Mouse (Mus musculus) CD4-positive, CD25-positive, alpha-beta regulatory T cell, adult 9 weeks (primary cell): ENCODE results near the gene Rps10. TPM values are rescaled to one million over a fixed set of nuclear protein-coding genes. Genes with fewer than 3 reads are reported as not detected.

Experiments used
- polyA plus RNA-seq: library from polyadenylated mRNA; unstranded; fragments of 100-300 nt; shearing (Covaris generic); gene quantifications from one replicate; pipeline ENCODE4 v1.2.1, GENCODE M21; 2017

The Rps10 gene
- polyA plus RNA-seq, result 1,649 TPM

DNA sequence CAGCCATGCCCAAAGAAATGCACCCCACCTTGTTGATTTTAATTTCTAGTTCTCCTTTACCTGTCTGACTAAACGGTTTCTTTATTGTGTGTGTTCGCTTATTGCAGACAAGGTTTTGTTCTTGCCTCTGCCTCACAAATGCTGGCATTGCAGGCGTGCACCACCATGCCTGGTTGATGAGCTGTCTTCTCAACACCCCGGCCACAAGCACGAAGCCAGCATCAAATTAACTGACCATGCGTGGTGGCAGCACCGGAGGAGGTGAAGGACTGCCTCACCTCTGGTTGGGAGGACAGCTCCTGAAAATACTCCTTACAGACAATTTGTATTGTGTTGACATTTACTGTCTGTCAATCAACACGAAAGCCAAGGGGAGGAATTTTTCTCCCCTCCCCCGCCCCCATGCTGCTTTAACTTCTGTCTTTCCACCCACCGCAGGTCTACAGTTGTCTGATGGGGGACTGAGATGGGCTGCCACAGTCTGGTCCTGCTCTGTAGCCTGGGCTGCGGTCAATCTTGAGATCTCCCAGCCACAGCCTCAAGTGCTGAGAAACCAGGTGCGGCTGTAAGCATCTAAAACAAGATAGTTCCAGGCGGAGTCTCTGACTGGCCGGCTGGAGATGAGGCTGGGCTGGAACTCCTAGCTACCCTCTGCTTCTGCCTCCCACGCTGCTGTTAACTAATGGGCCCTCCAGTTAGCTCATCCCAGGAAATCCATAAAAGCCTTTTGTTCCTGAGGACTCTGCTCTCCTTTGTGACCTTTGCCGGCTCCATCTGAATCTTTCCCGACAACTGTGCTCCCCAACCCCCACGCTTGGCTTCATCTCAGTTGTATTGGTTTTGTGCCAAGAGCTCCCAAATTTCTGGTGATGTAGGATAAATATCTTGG, at the start of gene Rps10:
TSS of gene Rps10 (minus strand) at position 538 of the 889 bp plus-strand sequence.

DNA sequence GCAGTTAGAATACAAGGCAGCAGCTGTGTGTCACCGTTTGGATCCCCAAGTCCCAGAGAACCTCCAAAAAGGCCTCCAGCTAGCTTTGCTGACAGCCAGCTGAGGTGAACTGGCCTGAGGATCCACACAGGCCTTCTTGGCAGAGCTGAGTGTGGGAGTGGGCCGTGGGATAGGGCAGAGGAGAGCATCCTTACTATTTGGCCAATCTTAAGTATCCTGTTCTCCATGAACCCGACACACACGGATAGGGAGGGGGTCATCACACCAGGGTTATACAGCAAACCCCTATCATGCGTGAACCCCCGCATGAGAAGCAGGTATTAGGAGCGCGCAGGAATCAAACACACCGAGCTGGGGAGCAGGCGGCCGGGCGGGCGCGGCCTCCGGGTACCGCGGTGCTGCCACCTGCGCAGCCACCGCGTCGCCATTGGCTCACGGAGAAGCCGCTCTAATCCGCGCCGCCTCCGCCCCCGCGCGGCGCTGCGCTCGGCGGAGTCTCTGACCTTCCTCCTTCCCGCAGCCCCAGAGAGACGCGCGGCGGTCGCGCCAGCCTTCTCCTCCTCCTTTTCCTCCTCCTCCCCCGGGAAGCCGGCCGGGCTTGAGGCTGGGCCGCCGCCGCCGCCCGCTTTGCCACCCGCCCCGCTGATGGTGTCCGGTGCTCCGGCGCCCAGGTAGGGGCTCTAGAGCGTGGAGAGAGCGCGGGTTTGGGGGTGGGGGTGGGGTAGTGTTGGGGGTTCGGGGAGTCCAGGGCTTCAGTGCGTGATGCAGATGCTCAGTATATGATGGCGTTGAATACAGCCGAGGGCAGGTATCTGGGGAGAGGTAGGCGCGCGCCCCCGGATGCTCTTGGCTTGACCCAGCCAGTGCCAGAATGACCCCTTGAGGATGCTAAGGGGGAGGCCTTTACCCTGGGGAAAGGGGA, 18.9 kb upstream of the Rps10 start, which contains the start of gene Pacsin1:
TSS of gene Pacsin1 (plus strand) at position 421 of the 922 bp plus-strand sequence.

DNA sequence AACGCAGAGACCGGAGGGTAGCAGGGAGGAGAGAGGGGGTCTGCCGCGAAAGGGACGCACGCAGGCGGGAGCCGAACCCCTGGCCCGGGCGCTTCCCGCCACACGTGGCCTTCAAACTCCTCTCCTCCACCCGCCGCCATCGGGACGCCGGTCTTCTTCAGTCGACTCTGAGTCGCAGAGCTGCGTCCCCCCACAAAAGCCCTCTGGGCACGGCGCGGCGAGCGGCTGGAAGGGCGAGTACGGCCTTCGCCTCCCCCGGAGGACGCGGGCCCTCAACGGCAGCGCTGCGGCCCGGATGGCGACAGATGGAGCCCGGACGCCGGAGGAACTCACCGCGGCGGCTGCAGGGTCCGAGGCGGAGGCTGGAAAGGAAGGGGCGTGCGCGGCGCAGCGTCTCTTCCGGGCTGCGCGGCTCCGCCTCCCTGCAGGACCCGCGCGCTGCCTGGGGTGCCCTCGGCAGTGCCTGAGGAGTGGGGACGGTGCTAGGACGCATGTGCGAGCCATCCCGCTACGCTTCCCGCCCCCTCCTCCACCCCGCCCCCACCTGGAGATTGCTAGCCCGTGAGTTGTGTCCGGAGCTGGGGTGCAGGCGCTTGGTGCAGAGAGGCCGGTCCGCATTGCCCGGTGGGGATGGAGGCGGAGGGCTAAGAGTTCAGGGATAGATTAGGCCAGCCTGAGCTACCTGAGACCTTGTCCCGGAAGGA, 1.4 kb downstream of the Rps10 start, which contains the start of gene RPS10-NUDT3:
TSS of gene RPS10-NUDT3 (minus strand) at position 352 of the 704 bp plus-strand sequence.

DNA sequence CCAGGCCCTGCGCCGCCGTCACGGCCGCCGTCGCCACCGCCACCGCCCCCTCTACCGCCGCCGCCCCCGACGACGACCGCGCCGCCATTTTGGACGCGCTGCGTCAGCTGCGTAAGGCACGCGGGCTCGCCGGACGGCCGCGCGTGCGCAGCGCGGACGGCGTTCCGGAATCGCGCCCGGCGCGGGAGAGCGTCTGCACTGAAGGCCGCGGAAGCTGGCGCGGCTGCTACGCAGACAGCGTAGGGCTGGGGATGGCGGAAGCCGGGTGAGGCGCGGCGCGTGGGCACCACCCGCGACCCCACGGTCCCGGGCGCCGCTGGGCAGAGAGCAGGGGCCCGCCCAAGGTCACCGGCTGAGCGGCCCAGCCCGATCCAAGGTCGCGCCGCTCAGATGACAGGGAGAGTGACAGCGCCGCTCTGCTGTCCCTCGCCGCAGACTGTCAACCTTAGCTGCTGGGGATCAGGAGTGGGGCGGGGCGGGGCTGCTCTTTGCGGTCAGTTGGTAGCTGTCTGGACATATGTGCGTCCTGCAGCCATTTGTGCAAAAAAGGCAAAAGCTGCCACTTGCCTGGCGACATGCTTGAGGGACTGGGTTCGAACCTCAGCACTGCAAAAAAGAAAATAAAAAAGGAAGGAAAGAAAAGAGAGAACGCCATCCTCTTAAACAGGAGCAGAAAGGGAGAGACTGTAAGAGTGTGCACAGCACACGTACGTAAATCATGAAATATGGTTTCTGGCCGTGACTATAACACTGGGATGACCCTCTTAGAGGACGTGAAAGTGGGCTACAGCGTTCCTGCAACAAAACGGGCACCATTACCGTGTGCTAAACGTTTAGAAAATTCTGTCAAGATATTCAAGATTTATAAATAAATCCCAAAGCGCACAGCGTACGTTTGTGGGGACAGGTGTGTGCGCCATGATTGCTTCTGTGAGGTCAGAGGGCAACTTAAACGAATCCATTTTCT, 12.8 kb downstream of the Rps10 start, which contains the start of gene Nudt3:
TSS of gene Nudt3 (minus strand) at position 136 of the 967 bp plus-strand sequence.

Other genes starting within 250 kb of the Rps10 start
- not detected for gene Grm4, start 115.3 kb downstream of the Rps10 start, polyA plus RNA-seq
- gene Hmga1, start 80.2 kb downstream of the Rps10 start, polyA plus RNA-seq, result 88.2 TPM
- 201 TPM for gene AI413582, start 70.9 kb downstream of the Rps10 start, polyA plus RNA-seq
- gene Nudt3, start 13.2 kb downstream of the Rps10 start, polyA plus RNA-seq, result 9.5 TPM
- gene RPS10-NUDT3, start 1.4 kb downstream of the Rps10 start, polyA plus RNA-seq, result not detected
- 44.4 TPM for gene Pacsin1, start 18.8 kb upstream of the Rps10 start, polyA plus RNA-seq
- gene Spdef, start 92.3 kb upstream of the Rps10 start, polyA plus RNA-seq, result not detected
- gene D17Wsu92e, start 184.0 kb upstream of the Rps10 start, polyA plus RNA-seq, result 6.2 TPM
- gene Snrpc, start 201.5 kb upstream of the Rps10 start, polyA plus RNA-seq, result 224 TPM
- 1.0 TPM for gene Uhrf1bp1, start 219.8 kb upstream of the Rps10 start, polyA plus RNA-seq